Mouse (Mus musculus): ENCODE results near the gene Gamt.

GRCm38 (mm10) chr10:80252011-80252410, 8.8 kb downstream of the Gamt start:
- TF ChIP-seq CTCF (conservative IDR thresholded peaks at IDR 0.05; ENCODE audit: low read length) (no peak), NANOG (IDR thresholded peaks at IDR 0.05; ENCODE audit: borderline replicate concordance, low read length) (no peak)

All from E14TG2a.4 (cell line).